ENCODE assay signal across 9 mouse cellular contexts in genomic region chr17:28328946-28329345, GRCm38 (mm10). TPM values are rescaled to one million over a fixed set of nuclear protein-coding genes. Genes with fewer than 3 reads are reported as not detected.
DNase-seq lines count a peak whose midpoint lies in the region; ATAC-seq and TF ChIP-seq lines count a peak whose summit lies in the region.
"Had no signal": no experiment of that assay in that cellular context is flagged by ENCODE, and none has a peak within 500 bp of the region (broad histone marks: within the 10 kb centered on the region; RNA-seq: fewer than 3 reads in every experiment).

No protein-coding gene starts in this region.

- peaks cover 6% of the 10 kb centered on the region; the same call in 1 of the 2 replicates for H3K9me3 ChIP-seq in embryonic facial prominence, embryonic 10.5 days
- no peaks in the 10 kb centered on the region for H3K9me3 ChIP-seq in intestine, embryonic 14.5 days (ENCODE audit: control insufficient read depth, low read length)

- intact Hi-C loops in left cerebral cortex, adult 2 months (cut with DNase I), result loop anchor here (2.0 kb wide), 1 partner anchor 194 kb away; no protein-coding TSS in a partner anchor
- intact Hi-C loops in left cerebral cortex, postnatal 10 days (cut with DNase I), result no loop called here

- peak overlapping the region; percentile 92 for H3K27ac ChIP-seq in left cerebral cortex, adult 2 months
- peak overlapping the region; percentile 97 for H3K27ac ChIP-seq in embryonic facial prominence, embryonic 10.5 days (replicated peaks)
- peak overlapping the region; percentile 95 for H3K27ac ChIP-seq in intestine, embryonic 14.5 days (ENCODE audit: low read depth)

- peak overlapping the region; percentile 79 for H3K4me3 ChIP-seq in left cerebral cortex, adult 2 months
- peak overlapping the region; percentile 83 for H3K4me3 ChIP-seq in embryonic facial prominence, embryonic 10.5 days
- peak overlapping the region; percentile 98 for H3K4me3 ChIP-seq in intestine, embryonic 14.5 days (ENCODE audit: low read depth, low read length)

- H3K36me3 ChIP-seq in embryonic facial prominence, embryonic 10.5 days (replicated peaks), result peaks cover 79% of the 10 kb centered on the region
- H3K36me3 ChIP-seq in intestine, embryonic 14.5 days (ENCODE audit: control insufficient read depth, insufficient read depth, low read length), result peaks cover 47% of the 10 kb centered on the region

- no peak for TF ChIP-seq CTCF in left cerebral cortex, adult 2 months (IDR thresholded peaks at IDR 0.05)

- ATAC-seq in intestine, embryonic 14.5 days (replicated peaks; ENCODE audit: low FRiP score, low TSS enrichment, low read depth), result no peak
- 0 out of 2 replicates have a peak, but pooled peaks have one; percentile 11 for ATAC-seq in megakaryocyte progenitor cell, adult 5-6 weeks (replicated peaks; ENCODE audit: poor library complexity)

- H3K4me1 ChIP-seq in embryonic facial prominence, embryonic 10.5 days, result peaks cover 75% of the 10 kb centered on the region
- peaks cover 40% of the 10 kb centered on the region for H3K4me1 ChIP-seq in intestine, embryonic 14.5 days (replicated peaks; ENCODE audit: control insufficient read depth, insufficient read depth, low read length)

- no peaks in the 10 kb centered on the region for H3K27me3 ChIP-seq in embryonic facial prominence, embryonic 10.5 days (replicated peaks; ENCODE audit: low read depth, poor library complexity, severe bottlenecking)
- no peaks in the 10 kb centered on the region for H3K27me3 ChIP-seq in intestine, embryonic 14.5 days (replicated peaks; ENCODE audit: control insufficient read depth, insufficient read depth, low read length)

- DNase-seq in left cerebral cortex, adult 2 months (ENCODE audit: extremely low spot score in 1 of 2, low spot score in 2 of 2), result no peak
- DNase-seq in left cerebral cortex, postnatal 10 days (ENCODE audit: extremely low spot score in 1 of 2, low spot score in 2 of 2), result no peak
- no peak for DNase-seq in embryonic facial prominence, embryonic 10.5 days (ENCODE audit: low spot score)
- peak; percentile 76 for DNase-seq in intestine, embryonic 14.5 days (ENCODE audit: low spot score)
- DNase-seq in right cerebral cortex, adult 18-20 months, result no peak
- DNase-seq in right cerebral cortex, postnatal 4 days, result no peak
- no peak for DNase-seq in cerebellum, adult 9-11 months

- under 1% methylated on average over 25 of the region's 25 CpGs for WGBS in embryonic facial prominence, embryonic 10.5 days
- under 1% methylated on average over 25 of the region's 25 CpGs for WGBS in intestine, embryonic 14.5 days

- peak overlapping the region; percentile 98 for H3K4me2 ChIP-seq in intestine, embryonic 14.5 days (ENCODE audit: low read length)

- H3K9ac ChIP-seq in intestine, embryonic 14.5 days (ENCODE audit: low read length), result peak overlapping the region; percentile 100

RNA-seq across cellular contexts. Expression of gene Rpl10a, which starts 0.7 kb away (rescaled TPM):
- total RNA-seq in left cerebral cortex, adult 2 months (2021), result 100 to 1,000 TPM; 302 to 309 TPM
- 100 to 1,000 TPM; 454 to 468 TPM for total RNA-seq in left cerebral cortex, postnatal 10 days (2021)
- polyA plus RNA-seq in embryonic facial prominence, embryonic 10.5 days (2016; fragmentation: Nextera tagmentation; extraction: Ambion mirVana), result 539 and 546 TPM in 2 replicates
- 909 and 955 TPM in 2 replicates for polyA plus RNA-seq in intestine, embryonic 14.5 days (2014; fragmentation: Nextera tagmentation; extraction: Ambion mirVana)
- 3,042 and 3,166 TPM in 2 replicates for total RNA-seq in megakaryocyte progenitor cell, adult 5-6 weeks (2015)
- 795 and 921 TPM in 2 replicates for total RNA-seq in megakaryocyte progenitor cell, adult 5-6 weeks (2017)

RNA-seq across cellular contexts. Expression of gene Fance, which starts 15.6 kb away (rescaled TPM):
- 10 to 100 TPM; 21.5 to 26.1 TPM for total RNA-seq in left cerebral cortex, adult 2 months (2021)
- total RNA-seq in left cerebral cortex, postnatal 10 days (2021), result 10 to 100 TPM; 32.2 to 33.3 TPM
- 28.4 and 30.9 TPM in 2 replicates for polyA plus RNA-seq in embryonic facial prominence, embryonic 10.5 days (2016; fragmentation: Nextera tagmentation; extraction: Ambion mirVana)
- polyA plus RNA-seq in intestine, embryonic 14.5 days (2014; fragmentation: Nextera tagmentation; extraction: Ambion mirVana), result 27.3 and 33.7 TPM in 2 replicates
- 28.7 and 34.8 TPM in 2 replicates for total RNA-seq in megakaryocyte progenitor cell, adult 5-6 weeks (2015)
- 11.0 and 14.8 TPM in 2 replicates for total RNA-seq in megakaryocyte progenitor cell, adult 5-6 weeks (2017)

RNA-seq across cellular contexts. Expression of gene Tead3, which starts 21.7 kb away (rescaled TPM):
- total RNA-seq in left cerebral cortex, adult 2 months (2021), result 1 to 10 TPM; 2.9 to 3.0 TPM
- total RNA-seq in left cerebral cortex, postnatal 10 days (2021), result 1 to 10 TPM; 3.0 to 3.3 TPM
- 8.4 and 9.2 TPM in 2 replicates for polyA plus RNA-seq in embryonic facial prominence, embryonic 10.5 days (2016; fragmentation: Nextera tagmentation; extraction: Ambion mirVana)
- polyA plus RNA-seq in intestine, embryonic 14.5 days (2014; fragmentation: Nextera tagmentation; extraction: Ambion mirVana), result 12.0 and 13.3 TPM in 2 replicates
- total RNA-seq in megakaryocyte progenitor cell, adult 5-6 weeks (2015), result 0.15 and 1.9 TPM in 2 replicates
- total RNA-seq in megakaryocyte progenitor cell, adult 5-6 weeks (2017), result 0.04 TPM in 1 of 2 replicates, not detected in the other
- total RNA-seq: neutrophil, adult 5-6 weeks had no signal

RNA-seq across cellular contexts. Expression of gene Tulp1, which starts 36.1 kb away (rescaled TPM):
- not detected for total RNA-seq in left cerebral cortex, adult 2 months (2021)
- not detected for total RNA-seq in left cerebral cortex, postnatal 10 days (2021)
- 3.4 and 4.9 TPM in 2 replicates for polyA plus RNA-seq in embryonic facial prominence, embryonic 10.5 days (2016; fragmentation: Nextera tagmentation; extraction: Ambion mirVana)
- polyA plus RNA-seq in intestine, embryonic 14.5 days (2014; fragmentation: Nextera tagmentation; extraction: Ambion mirVana), result 3.7 and 4.0 TPM in 2 replicates
- not detected in 2 replicates for total RNA-seq in megakaryocyte progenitor cell, adult 5-6 weeks (2015)
- not detected in 2 replicates for total RNA-seq in megakaryocyte progenitor cell, adult 5-6 weeks (2017)
- total RNA-seq: neutrophil, adult 5-6 weeks had no signal
